Mouse (Mus musculus) liver, adult 10 weeks (tissue): ENCODE data around the gene Olfr157. TPM values are rescaled to one million over a fixed set of nuclear protein-coding genes. Genes with fewer than 3 reads are reported as not detected.

Experiments used
- polyA plus RNA-seq: library from polyadenylated mRNA; stranded (reverse); fragments of 350-450 nt; fragmentation: Illumina TruSeq; extraction: RNeasy Lipid Tissue Mini Kit (QIAGEN cat#74804); gene quantifications from one replicate; pipeline ENCODE4 v1.2.3, GENCODE M21; 2014; ENCODE audit warnings: low read depth, low replicate concordance

Olfr157 gene
- polyA plus RNA-seq, result not detected

GRCm38 (mm10) chr4:43840101-43840500 lies at the start of gene Olfr157:
Gene Olfr157 (minus strand): TSS chr4:43840201.

GRCm38 (mm10) chr4:43875160-43875918 lies 35.3 kb upstream of the Olfr157 start, which contains the start of gene Reck:
Gene Reck (plus strand): TSS chr4:43875530.

GRCm38 (mm10) chr4:43851265-43851664 lies 11.3 kb upstream of the Olfr157 start, which contains the start of gene Olfr155:
Gene Olfr155 (plus strand): TSS chr4:43851565.

GRCm38 (mm10) chr4:43823845-43824337 lies 16.1 kb downstream of the Olfr157 start, which contains the start of gene Olfr156:
Gene Olfr156 (minus strand): TSS chr4:43823895.

Other genes with a start within 250 kb of the Olfr157 start
- gene Npr2, start 208.3 kb downstream of the Olfr157 start, polyA plus RNA-seq, result 17.8 TPM
- gene Spag8, start 186.6 kb downstream of the Olfr157 start, polyA plus RNA-seq, result not detected
- 23.0 TPM for gene Hint2, start 183.7 kb downstream of the Olfr157 start, polyA plus RNA-seq
- 0.72 TPM for gene Tmem8b, start 171.2 kb downstream of the Olfr157 start, polyA plus RNA-seq
- gene Fam221b, start 171.1 kb downstream of the Olfr157 start, polyA plus RNA-seq, result not detected
- not detected for gene Olfr70, start 139.4 kb downstream of the Olfr157 start, polyA plus RNA-seq
- not detected for gene Olfr71, start 129.9 kb downstream of the Olfr157 start, polyA plus RNA-seq
- gene Hrct1, start 113.0 kb downstream of the Olfr157 start, polyA plus RNA-seq, result not detected
- not detected for gene Spaar, start 110.2 kb downstream of the Olfr157 start, polyA plus RNA-seq
- gene Olfr159, start 69.2 kb downstream of the Olfr157 start, polyA plus RNA-seq, result not detected
- not detected for gene Olfr156, start 16.3 kb downstream of the Olfr157 start, polyA plus RNA-seq
- not detected for gene Olfr155, start 11.4 kb upstream of the Olfr157 start, polyA plus RNA-seq
- 2.9 TPM for gene Reck, start 35.3 kb upstream of the Olfr157 start, polyA plus RNA-seq
- gene Glipr2, start 117.2 kb upstream of the Olfr157 start, polyA plus RNA-seq, result 2.2 TPM
- not detected for gene Ccin, start 143.3 kb upstream of the Olfr157 start, polyA plus RNA-seq
- 52.0 TPM for gene Clta, start 164.3 kb upstream of the Olfr157 start, polyA plus RNA-seq
- 60.7 TPM for gene Gne, start 244.0 kb upstream of the Olfr157 start, polyA plus RNA-seq